Comparison of ENCODE assay signal across 19 mouse cellular contexts in the genomic region with DNA sequence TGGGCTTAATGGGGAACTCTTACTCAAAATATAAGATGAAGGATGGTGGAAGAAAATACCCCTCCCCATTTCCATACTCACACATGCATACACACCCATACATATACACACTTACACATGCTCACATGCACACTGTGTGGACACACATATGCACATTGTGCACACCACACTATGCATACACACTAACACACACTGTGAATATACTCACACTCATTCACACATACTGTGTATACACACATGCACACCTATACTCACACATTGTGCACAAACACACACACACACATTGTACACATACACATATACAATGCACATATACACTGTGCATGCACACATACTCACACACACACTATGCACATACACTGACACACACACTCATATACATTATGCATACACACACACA.
"Had no signal": no experiment of that assay in that cellular context is flagged by ENCODE, and none has a peak within 500 bp of the region (broad histone marks: within the 10 kb centered on the region; RNA-seq: fewer than 3 reads in every experiment).

No protein-coding gene starts in this region.

- H3K4me3 ChIP-seq: midbrain, embryonic 10.5 days; midbrain, embryonic 12.5 days; myocyte; neural tube, embryonic 13.5 days; neural tube, embryonic 15.5 days had no signal

- H3K9ac ChIP-seq: lung, embryonic 14.5 days; midbrain, embryonic 12.5 days; neural tube, embryonic 13.5 days; neural tube, embryonic 15.5 days had no signal

- ATAC-seq: midbrain, embryonic 16.5 days had no signal

- H3K4me2 ChIP-seq: lung, embryonic 14.5 days; midbrain, embryonic 12.5 days; neural tube, embryonic 13.5 days; neural tube, embryonic 15.5 days had no signal

- H3K4me1 ChIP-seq: midbrain, embryonic 10.5 days; midbrain, embryonic 12.5 days; neural tube, embryonic 13.5 days; neural tube, embryonic 15.5 days had no signal

- H3K27me3 ChIP-seq: midbrain, embryonic 12.5 days; neural tube, embryonic 13.5 days; neural tube, embryonic 15.5 days had no signal

- H3K36me3 ChIP-seq: midbrain, embryonic 10.5 days; midbrain, embryonic 12.5 days; neural tube, embryonic 13.5 days; neural tube, embryonic 15.5 days had no signal

- H3K9me3 ChIP-seq: midbrain, embryonic 10.5 days; midbrain, embryonic 12.5 days; neural tube, embryonic 13.5 days; neural tube, embryonic 15.5 days had no signal

- DNase-seq: lung, adult 18-20 months; lung, embryonic 14.5 days; lung, postnatal 10 days; lung, postnatal 4 days; midbrain, embryonic 14.5 days; retina, postnatal 1 day; right cerebral cortex, adult 18-20 months; right cerebral cortex, postnatal 25 days; right cerebral cortex, postnatal 4 days; spleen, adult 18-20 months; thymus, adult 18-20 months; thymus, postnatal 14 days; thymus, postnatal 36 days had no signal

- H3K27ac ChIP-seq: midbrain, embryonic 10.5 days; midbrain, embryonic 12.5 days; neural tube, embryonic 13.5 days; neural tube, embryonic 15.5 days had no signal
